Mouse (Mus musculus): ENCODE measurements around the gene Map1s.

GRCm38 (mm10) chr8:70856541-70857197, 49.1 kb upstream of the Map1s start:
- TF ChIP-seq CTCF (IDR thresholded peaks at IDR 0.05; ENCODE audit: control insufficient read depth, insufficient read depth, insufficient replicate concordance, low read depth, low read length) (no peak), POLR2A (IDR thresholded peaks at IDR 0.05; ENCODE audit: control insufficient read depth, low read depth, low read length) (no peak)
